Mouse (Mus musculus): ENCODE data around the gene Usp46. TPM values are rescaled to one million over a fixed set of nuclear protein-coding genes. Genes with fewer than 3 reads are reported as not detected.

The Usp46 gene
- 100 to 1,000 TPM; 139 to 140 TPM for total RNA-seq (2021)

GRCm38 (mm10) chr5:74067831-74068713, at the start of gene Usp46:
Gene Usp46, minus strand, starts transcription at chr5:74068431.
- DNase-seq (ENCODE audit: extremely low spot score in 1 of 2, low spot score in 1 of 2): peak; percentile 75 to 77

GRCm38 (mm10) chr5:74113961-74114689, 45.9 kb upstream of the Usp46 start:
- DNase-seq (ENCODE audit: extremely low spot score in 1 of 2, low spot score in 1 of 2): no peak

- no peak for DNase-seq (ENCODE audit: extremely low spot score in 1 of 2, low spot score in 1 of 2)
Observed at GRCm38 (mm10) chr5:74105445-74105844, 37.2 kb upstream of the Usp46 start.

GRCm38 (mm10) chr5:74101761-74102160, 33.5 kb upstream of the Usp46 start:
- no peak for DNase-seq (ENCODE audit: extremely low spot score in 1 of 2, low spot score in 1 of 2)

- no peak for DNase-seq (ENCODE audit: extremely low spot score in 1 of 2, low spot score in 1 of 2)
Observed at GRCm38 (mm10) chr5:74099046-74099445, 30.8 kb upstream of the Usp46 start.

- no peak for DNase-seq (ENCODE audit: extremely low spot score in 1 of 2, low spot score in 1 of 2)
Observed at GRCm38 (mm10) chr5:74097854-74098220, 29.6 kb upstream of the Usp46 start.

GRCm38 (mm10) chr5:74097116-74097853, 29.1 kb upstream of the Usp46 start:
- DNase-seq (ENCODE audit: extremely low spot score in 1 of 2, low spot score in 1 of 2): no peak

- no peak for DNase-seq (ENCODE audit: extremely low spot score in 1 of 2, low spot score in 1 of 2)
Observed at GRCm38 (mm10) chr5:74096060-74096459, 27.8 kb upstream of the Usp46 start.

GRCm38 (mm10) chr5:74095611-74096010, 27.4 kb upstream of the Usp46 start:
- no peak for DNase-seq (ENCODE audit: extremely low spot score in 1 of 2, low spot score in 1 of 2)

GRCm38 (mm10) chr5:74094841-74095437, 26.7 kb upstream of the Usp46 start:
- DNase-seq (ENCODE audit: extremely low spot score in 1 of 2, low spot score in 1 of 2): no peak

GRCm38 (mm10) chr5:74093556-74094428, 25.6 kb upstream of the Usp46 start:
- no peak for DNase-seq (ENCODE audit: extremely low spot score in 1 of 2, low spot score in 1 of 2)

- DNase-seq (ENCODE audit: extremely low spot score in 1 of 2, low spot score in 1 of 2): peak; percentile 67 to 72
Observed at GRCm38 (mm10) chr5:74092833-74093555, 24.8 kb upstream of the Usp46 start.

- no peak for DNase-seq (ENCODE audit: extremely low spot score in 1 of 2, low spot score in 1 of 2)
Observed at GRCm38 (mm10) chr5:74092481-74092832, 24.2 kb upstream of the Usp46 start.

GRCm38 (mm10) chr5:74089643-74090042, 21.4 kb upstream of the Usp46 start:
- DNase-seq (ENCODE audit: extremely low spot score in 1 of 2, low spot score in 1 of 2): no peak

GRCm38 (mm10) chr5:74081756-74082155, 13.5 kb upstream of the Usp46 start:
- no peak for DNase-seq (ENCODE audit: extremely low spot score in 1 of 2, low spot score in 1 of 2)

- no peak for DNase-seq (ENCODE audit: extremely low spot score in 1 of 2, low spot score in 1 of 2)
Observed at GRCm38 (mm10) chr5:74078861-74079615, 10.8 kb upstream of the Usp46 start.

GRCm38 (mm10) chr5:74078400-74078799, 10.2 kb upstream of the Usp46 start:
- DNase-seq (ENCODE audit: extremely low spot score in 1 of 2, low spot score in 1 of 2): no peak

GRCm38 (mm10) chr5:74077959-74078358, 9.7 kb upstream of the Usp46 start:
- no peak for DNase-seq (ENCODE audit: extremely low spot score in 1 of 2, low spot score in 1 of 2)
